Mouse (Mus musculus) liver, adult 2 months (tissue): ENCODE data around the gene Msmb. TPM values are rescaled to one million over a fixed set of nuclear protein-coding genes. Genes with fewer than 3 reads are reported as not detected.

ENCODE experiments used
- DNase-seq: peaks from one replicate; pipeline ENCODE4 v3.0.0-alpha.2; 2011; ENCODE audit warnings: low read depth, low spot score; ENCODE audit errors: extremely low read depth
- H3K27ac ChIP-seq: fragments of 200-500 bp; replicated peaks from 2 replicates; pipeline ENCODE4 v1.5.1; 2012; ENCODE audit warnings: low read depth, mild to moderate bottlenecking, control low read depth, inconsistent platforms, low read length; ENCODE audit not compliant: insufficient read depth
- H3K27me3 ChIP-seq: fragments of 200-500 bp; 2 replicates; pipeline ENCODE4 v1.6.1; 2012; ENCODE audit warnings: mild to moderate bottlenecking, moderate library complexity, low read length, inconsistent platforms; ENCODE audit not compliant: control insufficient read depth, insufficient read depth
- H3K36me3 ChIP-seq: fragments of 200-500 bp; 2 replicates; pipeline ENCODE4 v1.6.1; 2012; ENCODE audit warnings: low read length, inconsistent platforms; ENCODE audit not compliant: control insufficient read depth, insufficient read depth
- H3K4me1 ChIP-seq: fragments of 200-500 bp; 2 replicates; pipeline ENCODE4 v1.6.1; 2011; ENCODE audit warnings: low read length; ENCODE audit not compliant: control insufficient read depth, insufficient read depth
- H3K4me3 ChIP-seq: fragments of 200-500 bp; 2 replicates; pipeline ENCODE4 v1.5.1; 2011; ENCODE audit warnings: low read depth, mild to moderate bottlenecking, control low read depth, low read length, moderate library complexity; ENCODE audit not compliant: insufficient read depth
- H3K79me2 ChIP-seq: fragments of 200-500 bp; 2 replicates; pipeline ENCODE4 v1.6.1; 2012; ENCODE audit warnings: inconsistent platforms, mild to moderate bottlenecking, low read length, moderate library complexity; ENCODE audit not compliant: control insufficient read depth, insufficient read depth
- H3K9ac ChIP-seq: fragments of 200-500 bp; 2 replicates; pipeline ENCODE4 v1.6.1; 2012; ENCODE audit warnings: low read depth, mild to moderate bottlenecking, control low read depth, inconsistent platforms, low read length
- CTCF ChIP-seq: fragments of 200-500 bp; IDR thresholded peaks from 2 replicates; pipeline ENCODE4 v1.5.1; 2011; ENCODE audit warnings: low read depth, low read length, control low read depth
- POLR2A ChIP-seq: fragments of 200-500 bp; IDR thresholded peaks from 2 replicates; pipeline ENCODE4 v1.6.1; 2011; ENCODE audit warnings: low read length, control low read depth; ENCODE audit not compliant: insufficient read depth; ENCODE audit errors: extremely low read depth
- WGBS: fragments of 180-500 bp; shearing (Covaris S2); methylation state at CpG from one replicate; pipeline ENCODE4 v1.1.7; 2018; 5-methylcytosine and 5-hydroxymethylcytosine counted together
- polyA plus RNA-seq: library from polyadenylated mRNA; depleted of rRNA; stranded (reverse); fragments of >200 nt; gene quantifications from 2 replicates; pipeline ENCODE4 v1.2.3, GENCODE M21; 2012; rRNA removed
- total RNA-seq: library from RNA; depleted of rRNA; stranded (reverse); fragments of >200 nt; gene quantifications from 2 replicates; pipeline ENCODE4 v1.2.3, GENCODE M21; 2014; rRNA removed

Gene Msmb
- total RNA-seq (not detected in 2 replicates), polyA plus RNA-seq (not detected in 2 replicates)

DNA sequence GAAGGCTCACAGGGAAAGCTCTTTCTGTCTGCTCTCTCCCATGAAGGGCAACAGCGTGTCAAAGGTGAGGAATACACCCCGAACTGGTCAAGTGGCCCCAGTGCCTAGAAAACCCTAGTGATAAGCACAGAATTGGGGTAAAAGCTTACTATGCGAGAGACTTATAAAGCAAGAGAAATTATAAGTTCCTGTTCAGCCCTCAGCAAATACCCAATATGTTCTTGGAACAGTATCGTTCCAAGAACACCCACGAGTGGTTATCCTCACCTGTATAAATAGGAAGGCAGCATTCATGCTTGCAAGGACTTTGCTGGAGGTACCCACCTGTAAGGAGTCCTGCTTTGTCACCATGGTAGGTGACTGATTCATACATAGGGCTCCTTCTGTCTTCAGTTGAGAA, at the start of gene Msmb:
TSS of gene Msmb (plus strand) at position 301 of the 400 bp plus-strand sequence.
- Histone ChIP-seq H3K4me1 (no peaks in the 10 kb centered on the region), H3K27ac (no peak within 1 kb of the TSS), H3K27me3 (0 out of 2 replicates have a peak, but pooled peaks cover under 1% of the 10 kb centered on the region), H3K36me3 (no peaks in the 10 kb centered on the region), H3K79me2 (no peaks in the 10 kb centered on the region), H3K9ac (no peak within 1 kb of the TSS), H3K4me3 (no peak within 1 kb of the TSS)
- 94% methylated on average over 5 of the region's 5 CpGs for WGBS
- DNase-seq, result no peak
- TF ChIP-seq POLR2A, result no peak
- TF ChIP-seq CTCF, result no peak

DNA sequence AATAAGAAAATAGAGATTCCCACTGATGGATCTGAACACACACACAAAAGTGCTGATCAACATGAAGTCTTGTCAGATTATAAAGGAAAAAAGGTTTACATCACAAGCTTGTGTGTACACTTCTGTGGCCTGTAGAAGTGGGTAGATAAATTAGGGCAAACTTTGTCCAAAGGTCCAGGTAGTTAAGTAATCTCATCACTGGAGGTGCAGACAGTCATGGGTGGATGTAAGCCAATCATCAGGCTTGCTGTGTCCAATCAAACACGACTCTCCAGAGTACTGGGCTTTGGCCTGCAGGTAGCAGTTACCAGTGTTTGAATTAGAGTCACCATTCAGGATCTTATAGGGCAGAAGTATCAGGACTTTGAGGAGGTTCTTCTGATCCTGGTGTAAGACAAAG, 48.8 kb upstream of the Msmb start:
- peak; percentile 96 for DNase-seq
- H3K4me1 ChIP-seq, result peaks cover 15% of the 10 kb centered on the region
- H3K79me2 ChIP-seq, result peaks cover 4% of the 10 kb centered on the region; the same call in 1 of the 2 replicates
- no peaks in the 10 kb centered on the region for H3K27me3 ChIP-seq
- H3K27ac ChIP-seq, result peak overlapping the region; percentile 80
- peaks cover 33% of the 10 kb centered on the region for H3K36me3 ChIP-seq
- no peak for TF ChIP-seq POLR2A
- no peak for TF ChIP-seq CTCF
- no peak overlapping the region for H3K9ac ChIP-seq
- H3K4me3 ChIP-seq, result no peak overlapping the region
- WGBS, result 24% methylated on average over 1 of the region's 1 CpGs

DNA sequence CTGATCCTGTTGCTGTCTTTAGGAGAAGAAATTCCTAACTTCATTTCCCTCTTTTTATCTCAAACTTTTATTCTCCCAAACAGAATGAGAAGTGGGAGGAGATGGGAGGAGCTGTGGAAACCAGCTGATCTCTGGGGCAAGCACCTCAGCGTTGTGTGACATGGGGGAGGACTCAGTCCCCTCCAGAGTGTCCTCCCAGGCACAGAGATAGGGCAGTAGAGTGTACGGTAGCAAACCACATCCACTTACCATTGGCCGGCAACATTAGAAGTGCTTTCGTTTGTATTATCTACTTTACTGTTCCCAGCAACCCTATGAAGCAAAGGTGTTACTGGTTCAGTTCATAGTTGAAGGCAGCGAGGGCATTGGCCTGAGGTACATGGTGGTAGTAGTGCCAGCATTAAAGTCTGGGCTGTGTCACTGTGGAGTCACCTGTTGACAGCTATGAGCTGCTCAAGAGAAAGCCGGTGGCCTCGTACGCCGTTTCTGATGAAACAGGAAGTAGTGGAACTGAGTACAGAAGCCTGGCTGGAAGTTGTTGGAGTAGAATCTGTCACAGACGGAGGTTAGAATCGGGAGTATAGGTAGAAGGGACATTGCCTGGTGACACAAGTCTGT, 48.2 kb upstream of the Msmb start:
- peaks cover 38% of the 10 kb centered on the region for H3K36me3 ChIP-seq
- H3K79me2 ChIP-seq, result peaks cover 2% of the 10 kb centered on the region; the same call in 1 of the 2 replicates
- peak overlapping the region; percentile 48 for H3K9ac ChIP-seq
- peak; percentile 80 for DNase-seq
- H3K4me3 ChIP-seq, result peak overlapping the region; percentile 31; the same call in 1 of the 2 replicates
- WGBS, result 27% methylated on average over 11 of the region's 11 CpGs
- H3K27ac ChIP-seq, result peak overlapping the region; percentile 80
- no peaks in the 10 kb centered on the region for H3K27me3 ChIP-seq
- TF ChIP-seq CTCF, result no peak
- TF ChIP-seq POLR2A, result no peak
- H3K4me1 ChIP-seq, result peaks cover 13% of the 10 kb centered on the region

DNA sequence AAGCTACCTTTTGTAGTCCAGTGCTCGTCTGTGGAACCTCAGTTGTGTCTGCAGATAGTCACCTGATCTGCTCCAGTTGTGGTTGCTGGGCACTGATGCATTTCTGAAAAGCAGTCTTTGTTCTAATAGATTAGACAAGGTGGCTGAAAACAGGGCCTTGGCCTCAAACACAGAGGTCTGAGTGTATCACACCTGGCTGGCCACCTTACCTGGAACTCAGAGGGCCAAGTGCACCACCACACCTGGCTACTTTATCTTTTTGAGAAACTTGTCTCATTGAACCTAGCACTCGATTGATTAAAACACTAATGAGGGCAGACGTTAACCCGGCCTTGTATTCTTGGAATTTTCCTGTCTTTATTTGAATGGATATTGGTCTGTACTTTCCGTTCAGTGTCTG, 46.2 kb upstream of the Msmb start:
- no peaks in the 10 kb centered on the region for H3K79me2 ChIP-seq
- H3K4me1 ChIP-seq, result peaks cover 11% of the 10 kb centered on the region
- no peak overlapping the region for H3K4me3 ChIP-seq
- DNase-seq, result no peak
- no peak overlapping the region for H3K9ac ChIP-seq
- WGBS, result 69% methylated on average over 5 of the region's 5 CpGs
- H3K36me3 ChIP-seq, result peaks cover 56% of the 10 kb centered on the region
- TF ChIP-seq CTCF (no peak), POLR2A (no peak)
- no peak overlapping the region for H3K27ac ChIP-seq
- no peaks in the 10 kb centered on the region for H3K27me3 ChIP-seq

DNA sequence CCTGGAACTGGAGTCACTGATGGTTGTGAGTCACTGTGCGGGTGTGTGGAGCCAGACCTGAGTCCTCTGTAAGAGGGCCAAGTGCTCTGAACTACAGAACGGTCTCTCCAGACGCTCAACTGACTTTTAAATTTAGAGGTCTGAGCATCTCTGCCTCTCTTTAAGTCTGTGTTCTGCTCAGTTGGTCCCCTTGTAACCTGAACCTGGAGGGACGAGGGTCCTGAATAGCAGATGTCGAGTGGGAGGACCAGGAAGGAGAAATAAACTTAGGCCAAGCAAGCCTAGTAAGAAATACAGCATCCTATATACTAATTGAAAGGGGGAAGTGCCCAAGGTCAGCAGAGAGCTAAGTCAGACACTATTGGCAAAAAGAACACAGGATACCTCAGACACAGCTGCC, 45.1 kb upstream of the Msmb start:
- Histone ChIP-seq H3K79me2 (no peaks in the 10 kb centered on the region), H3K27ac (no peak overlapping the region), H3K4me3 (no peak overlapping the region), H3K27me3 (no peaks in the 10 kb centered on the region), H3K36me3 (peaks cover 56% of the 10 kb centered on the region), H3K9ac (no peak overlapping the region), H3K4me1 (peaks cover 11% of the 10 kb centered on the region)
- TF ChIP-seq POLR2A (no peak), CTCF (no peak)
- 85% methylated on average over 5 of the region's 5 CpGs for WGBS
- DNase-seq, result no peak

DNA sequence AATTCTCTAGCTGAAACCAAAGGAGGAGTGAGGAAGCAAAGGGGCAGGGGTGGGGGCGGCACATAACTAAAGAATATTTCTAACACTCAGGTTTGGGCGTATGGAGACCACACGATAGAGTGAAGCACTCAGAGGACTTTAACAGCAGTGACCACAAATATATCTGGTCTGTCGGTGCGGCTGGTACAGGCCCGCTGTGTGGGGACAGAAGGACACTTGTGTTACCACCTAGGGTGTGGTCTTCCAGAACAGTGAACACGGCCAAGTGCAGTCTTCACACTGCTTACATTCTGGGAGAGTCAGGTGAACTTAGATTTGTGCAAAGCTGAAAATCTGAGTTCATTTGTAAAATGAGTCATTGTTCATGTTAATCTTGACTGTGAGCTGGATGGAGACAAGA, 44.1 kb upstream of the Msmb start:
- Histone ChIP-seq H3K27me3 (no peaks in the 10 kb centered on the region), H3K27ac (no peak overlapping the region), H3K79me2 (no peaks in the 10 kb centered on the region), H3K36me3 (peaks cover 63% of the 10 kb centered on the region), H3K4me3 (no peak overlapping the region), H3K9ac (no peak overlapping the region), H3K4me1 (peaks cover 8% of the 10 kb centered on the region)
- 98% methylated on average over 7 of the region's 7 CpGs for WGBS
- DNase-seq, result no peak
- TF ChIP-seq POLR2A, result no peak
- no peak for TF ChIP-seq CTCF
